Mouse (Mus musculus) olfactory bulb, adult 2 months (tissue): ENCODE data around the gene Cars. TPM values are rescaled to one million over a fixed set of nuclear protein-coding genes. Genes with fewer than 3 reads are reported as not detected.
"Not testable (repeated sequence)": the region's sequence is repeated elsewhere in the genome, so short reads cannot be mapped to it uniquely, and the experiment has no call there.

Source experiments
- H3K27ac ChIP-seq: fragments of 200-500 bp; 2 replicates; pipeline ENCODE4 v1.5.1; 2012; ENCODE audit warnings: low read depth, low read length; ENCODE audit not compliant: insufficient read depth
- H3K4me1 ChIP-seq: fragments of 200-500 bp; 2 replicates; pipeline ENCODE4 v1.6.1; 2012; ENCODE audit warnings: low read length; ENCODE audit not compliant: control insufficient read depth, insufficient read depth
- H3K4me3 ChIP-seq: fragments of 200-500 bp; 2 replicates; pipeline ENCODE4 v1.5.1; 2012; ENCODE audit warnings: mild to moderate bottlenecking, low read depth, low read length, moderate library complexity; ENCODE audit not compliant: insufficient read depth
- CTCF ChIP-seq: fragments of 200-500 bp; IDR thresholded peaks from 2 replicates; pipeline ENCODE4 v1.5.1; 2012; ENCODE audit warnings: low read depth, mild to moderate bottlenecking, low read length, moderate library complexity; ENCODE audit not compliant: insufficient read depth
- POLR2A ChIP-seq: fragments of 200-500 bp; IDR thresholded peaks from 2 replicates; pipeline ENCODE4 v1.6.1; 2012; ENCODE audit warnings: mild to moderate bottlenecking, low read depth, low read length, moderate library complexity; ENCODE audit not compliant: insufficient read depth
- WGBS: fragments of 180-500 bp; shearing (Covaris S2); methylation state at CpG from one replicate; pipeline ENCODE4 v1.1.7; 2018; 5-methylcytosine and 5-hydroxymethylcytosine counted together
- polyA plus RNA-seq: library from polyadenylated mRNA; stranded (reverse); fragments of >200 nt; gene quantifications from 2 replicates; pipeline ENCODE4 v1.2.4, GENCODE M21; 2012; ENCODE audit warnings: low replicate concordance; ENCODE audit not compliant: missing spikeins, insufficient read depth, insufficient read length

The Cars gene
- polyA plus RNA-seq, 1 experiment = not detected

DNA sequence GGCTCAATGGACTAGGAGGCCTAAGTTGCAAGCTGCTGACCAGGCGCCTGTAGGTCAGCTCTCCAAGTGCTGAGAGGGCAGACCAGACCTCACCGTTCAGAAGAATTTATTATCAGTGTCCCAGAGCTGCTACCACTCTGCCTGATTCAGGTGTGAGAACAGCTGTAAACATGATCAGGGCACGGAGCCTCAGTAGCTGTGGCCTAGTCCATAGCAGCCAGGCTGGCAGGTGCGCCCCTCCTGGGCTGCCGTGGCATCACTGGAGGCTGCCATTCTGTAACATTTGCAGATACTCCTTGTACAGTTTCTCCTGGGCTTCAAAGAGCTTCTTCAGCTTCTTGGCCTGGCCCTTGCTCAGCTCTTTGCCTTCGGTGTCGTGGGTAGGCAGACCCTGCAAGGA is 42.3 kb downstream of the Cars start:
- 71% methylated on average over 7 of the region's 7 CpGs for WGBS
- H3K4me1 ChIP-seq = no peaks in the 10 kb centered on the region
- no peak for TF ChIP-seq POLR2A
- no peak for TF ChIP-seq CTCF
- no peak overlapping the region for H3K4me3 ChIP-seq
- H3K27ac ChIP-seq = no peak overlapping the region

DNA sequence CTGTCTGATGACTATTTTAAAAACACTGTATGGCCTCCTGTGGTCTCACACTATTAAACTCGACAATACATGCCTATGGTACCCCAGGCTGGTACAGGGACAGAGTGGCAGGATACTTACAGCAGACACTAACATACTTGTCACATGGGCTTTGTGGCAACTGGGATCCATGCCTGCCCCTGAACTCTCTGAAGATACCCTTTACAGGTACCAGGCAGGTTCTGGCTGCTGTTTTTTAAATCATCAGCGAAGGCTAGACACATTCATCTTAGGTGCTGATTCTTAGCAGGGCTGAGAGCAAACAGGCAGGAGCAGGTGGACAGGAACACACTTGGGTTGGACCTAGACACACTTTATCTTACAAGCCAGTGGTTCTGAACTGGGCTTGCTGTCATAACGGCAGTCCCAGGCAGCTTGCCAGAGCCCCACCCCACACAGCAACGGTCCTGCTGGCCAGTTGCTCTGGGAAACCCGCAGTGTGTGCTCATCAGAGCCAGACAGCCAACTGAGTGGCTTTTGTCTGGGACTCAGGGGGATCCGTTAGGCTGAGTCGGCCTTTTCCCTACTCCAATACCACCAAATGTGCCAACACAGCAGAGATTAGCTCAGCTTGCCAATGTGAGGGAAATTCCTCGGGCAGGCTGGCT is 42.8 kb downstream of the Cars start:
- 30% methylated on average over 8 of the region's 8 CpGs for WGBS
- no peak overlapping the region for H3K27ac ChIP-seq

DNA sequence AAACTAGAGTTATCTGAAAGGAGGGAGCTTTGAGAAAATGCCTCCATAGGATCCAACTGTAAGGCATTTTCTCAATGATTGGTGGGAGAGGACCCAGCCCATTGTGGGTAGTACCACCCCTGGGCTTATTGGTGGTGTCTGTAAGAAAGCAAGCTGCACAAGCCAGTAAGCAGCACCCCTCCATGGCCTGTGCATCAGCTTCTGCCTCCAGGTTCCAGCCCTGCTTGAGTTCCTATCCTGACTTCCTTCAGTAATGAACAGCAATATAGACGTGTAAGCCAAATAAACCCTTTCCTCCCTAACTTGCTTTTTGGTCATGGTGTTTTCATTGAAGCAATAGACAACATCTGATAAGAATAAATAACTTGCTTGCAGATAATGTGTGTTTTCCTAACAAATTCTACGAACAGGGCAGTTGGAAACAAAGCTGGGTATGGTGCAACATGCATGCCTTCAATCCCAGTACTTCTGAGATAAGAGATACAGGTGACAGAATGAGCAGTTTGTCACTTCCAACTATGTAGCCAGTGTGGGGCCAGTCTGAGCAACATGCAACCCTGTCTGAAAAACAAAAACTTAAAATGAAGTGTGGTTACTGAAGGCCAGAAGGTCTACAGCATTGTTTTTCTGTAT is 50.2 kb downstream of the Cars start:
- Histone ChIP-seq H3K4me1 (peaks cover 2% of the 10 kb centered on the region), H3K27ac (peak overlapping the region; percentile 63)
- WGBS = 36% methylated on average over 2 of the region's 2 CpGs

More for the DNA sequence above, 42.8 kb downstream of the Cars start:
- no peak for TF ChIP-seq CTCF
- TF ChIP-seq POLR2A = no peak
- H3K4me3 ChIP-seq = no peak overlapping the region
- no peaks in the 10 kb centered on the region for H3K4me1 ChIP-seq

DNA sequence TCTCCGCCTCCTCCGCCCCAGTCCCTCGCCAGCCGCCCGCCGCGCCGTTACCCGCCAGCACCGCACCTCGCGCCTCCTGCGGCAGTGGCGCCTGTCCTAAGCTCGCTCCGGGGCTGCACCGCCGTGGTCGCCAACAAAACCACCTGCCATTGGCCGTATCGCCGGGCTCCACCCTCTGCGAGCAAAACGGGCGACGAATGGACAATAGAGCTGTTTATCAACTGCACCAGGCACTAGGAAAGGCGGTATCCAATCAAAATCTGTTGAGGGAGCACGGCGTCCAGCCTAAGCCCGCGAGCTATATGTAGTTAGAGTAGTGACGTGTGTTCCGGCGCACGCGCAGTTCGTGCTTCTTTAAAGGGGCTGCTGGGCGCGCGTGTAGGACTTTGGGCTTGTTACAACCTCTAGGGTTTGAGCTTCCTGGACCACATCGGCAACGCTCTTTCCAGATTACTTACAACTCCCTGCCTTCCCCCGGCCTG is 50.9 kb downstream of the Cars start, which contains the start of gene Nap1l4:
Gene Nap1l4 (minus strand): TSS at position 131 of the 482 bp plus-strand sequence.
- Histone ChIP-seq H3K4me1 (peaks cover 2% of the 10 kb centered on the region), H3K4me3 (peak within 1 kb of the TSS; percentile 92), H3K27ac (peak within 1 kb of the TSS; percentile 63)
- under 1% methylated on average over 43 of the region's 43 CpGs for WGBS
- TF ChIP-seq POLR2A = peak; percentile 71
- no peak for TF ChIP-seq CTCF

More for the DNA sequence above, 50.2 kb downstream of the Cars start:
- H3K4me3 ChIP-seq = peak overlapping the region; percentile 75; the same call in 1 of the 2 replicates
- TF ChIP-seq CTCF = no peak
- no peak for TF ChIP-seq POLR2A

DNA sequence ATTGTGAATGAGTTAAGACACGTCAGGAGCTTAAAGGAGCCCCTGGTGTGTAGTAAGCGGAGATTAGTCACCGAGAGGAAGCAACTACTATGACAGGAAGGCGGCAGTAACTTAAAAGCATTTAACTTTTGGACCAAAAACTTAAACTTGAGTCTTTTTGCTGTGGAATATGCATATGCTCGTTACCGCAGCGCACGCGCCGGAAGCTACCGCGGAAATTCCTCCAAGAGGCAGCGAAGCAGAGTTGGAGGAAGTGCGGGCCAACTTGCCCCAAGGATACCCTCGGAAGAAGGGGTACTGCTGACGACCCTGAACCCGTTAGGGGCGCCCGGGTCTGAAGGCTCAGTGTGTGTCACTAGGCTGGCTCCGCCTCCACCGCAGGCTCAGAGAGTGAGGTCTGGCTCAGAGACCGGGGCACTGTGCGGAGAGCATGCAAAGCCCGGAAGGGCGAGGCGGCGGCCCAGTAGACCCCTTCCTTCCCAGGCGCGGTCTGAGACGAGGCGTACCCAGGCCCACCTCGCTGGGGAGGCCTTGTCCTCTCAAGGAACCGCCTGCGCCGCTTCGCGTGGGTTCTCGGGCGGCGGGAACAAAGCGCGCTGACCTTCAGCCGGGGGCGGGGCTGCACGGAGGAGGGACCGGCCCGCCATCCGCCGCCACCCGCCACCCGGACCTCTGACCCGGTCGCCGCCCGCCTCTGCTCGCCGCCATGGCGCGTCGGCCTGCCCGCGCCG is 51.5 kb downstream of the Cars start:
- Histone ChIP-seq H3K4me3 (peak overlapping the region; percentile 92), H3K27ac (peak overlapping the region; percentile 50), H3K4me1 (peaks cover 2% of the 10 kb centered on the region)
- TF ChIP-seq POLR2A (no peak), CTCF (no peak)
- WGBS = under 1% methylated on average over 61 of the region's 63 CpGs

DNA sequence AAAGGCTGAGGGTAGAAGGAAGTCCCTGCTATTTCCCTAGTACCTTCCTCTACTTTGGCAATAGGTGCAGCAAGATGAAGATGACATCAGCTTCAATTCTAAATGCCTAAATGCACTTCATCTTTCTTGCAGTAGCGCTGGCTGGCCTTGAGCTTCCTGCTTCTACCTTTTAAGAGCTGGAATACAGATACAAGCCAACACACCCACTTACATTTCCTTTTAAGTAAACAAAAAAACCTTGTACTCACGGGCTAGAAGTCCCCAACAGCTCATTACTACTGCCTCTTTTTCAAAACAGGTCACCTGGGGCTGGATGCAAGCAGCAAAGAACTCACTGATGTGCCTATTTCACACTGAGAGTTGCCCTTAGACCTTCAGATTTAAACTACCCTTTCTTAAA is 53.3 kb downstream of the Cars start:
- Histone ChIP-seq H3K27ac (no peak overlapping the region), H3K4me1 (peaks cover 2% of the 10 kb centered on the region), H3K4me3 (no peak overlapping the region)
- 48% methylated on average over 2 of the region's 2 CpGs for WGBS
- no peak for TF ChIP-seq CTCF
- TF ChIP-seq POLR2A = no peak

DNA sequence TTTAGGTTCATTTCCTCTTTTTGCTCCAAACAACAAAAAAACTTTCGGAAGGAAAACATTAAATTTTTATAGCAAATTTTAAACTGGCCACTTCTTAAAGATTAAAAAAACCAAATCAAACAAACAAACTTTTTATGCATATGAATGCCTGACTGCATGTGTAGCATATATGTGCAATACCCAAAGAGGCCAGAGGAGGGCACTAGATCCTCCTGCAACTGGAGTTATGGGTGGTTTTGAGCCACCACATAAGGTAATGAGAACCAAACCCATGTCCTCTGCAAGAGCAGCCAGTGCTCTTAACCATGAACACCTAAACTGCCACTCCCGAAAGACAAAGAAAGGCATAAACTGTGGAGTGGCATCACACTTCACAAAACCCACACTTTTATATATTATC is 55.5 kb downstream of the Cars start:
- Histone ChIP-seq H3K27ac (no peak overlapping the region), H3K4me3 (no peak overlapping the region), H3K4me1 (no peaks in the 10 kb centered on the region)
- TF ChIP-seq POLR2A (no peak), CTCF (no peak)
- 96% methylated on average over 2 of the region's 2 CpGs for WGBS

DNA sequence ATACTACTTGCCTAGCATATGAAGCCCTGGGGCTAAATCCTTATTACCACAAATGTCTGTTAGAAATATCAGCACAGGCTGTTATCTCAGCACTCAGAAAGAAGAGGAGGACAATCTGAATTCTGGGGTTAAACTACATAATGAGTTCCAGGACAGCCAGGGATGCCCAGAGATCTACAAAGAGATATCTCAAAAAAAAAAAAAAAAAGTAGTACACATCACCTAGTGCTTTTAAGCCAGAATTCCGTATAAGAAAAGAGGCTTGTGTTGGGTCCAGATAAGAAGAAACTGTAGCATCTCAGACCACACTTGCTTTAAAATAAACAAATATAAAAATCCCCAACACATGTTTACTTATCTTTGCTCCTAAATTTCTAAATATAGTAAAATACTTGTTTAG is 61.2 kb downstream of the Cars start:
- TF ChIP-seq CTCF (no peak), POLR2A (no peak)
- WGBS = 89% methylated on average over 1 of the region's 1 CpGs
- no peak overlapping the region for H3K27ac ChIP-seq

DNA sequence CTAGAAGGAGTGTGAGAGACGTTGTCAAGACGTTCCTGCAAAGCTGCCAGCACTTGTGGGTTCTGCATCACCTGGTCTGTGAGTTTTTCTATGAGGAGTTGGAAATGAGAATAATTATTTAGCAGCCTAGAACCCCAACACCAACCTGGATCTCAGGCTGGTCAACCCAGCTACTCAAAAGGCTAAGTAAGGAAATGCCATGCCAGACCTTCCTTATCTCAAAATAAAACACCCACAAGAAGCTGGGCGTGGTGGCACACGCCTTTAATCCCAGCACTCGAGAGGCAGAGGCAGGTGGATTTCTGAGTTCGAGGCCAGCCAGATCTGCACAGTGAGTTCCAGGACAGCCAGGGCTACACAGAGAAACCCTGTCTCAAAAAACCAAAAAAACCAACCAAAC is 61.7 kb downstream of the Cars start:
- H3K4me3 ChIP-seq, H3K4me1 ChIP-seq, H3K27ac ChIP-seq: not testable (repeated sequence)
- 90% methylated on average over 6 of the region's 6 CpGs for WGBS

More for the DNA sequence above, 61.2 kb downstream of the Cars start:
- no peak overlapping the region for H3K4me3 ChIP-seq
- no peaks in the 10 kb centered on the region for H3K4me1 ChIP-seq
